Mouse (Mus musculus) bone marrow macrophage, adult 2 months (primary cell): ENCODE measurements at regions not wholly inside any gene's neighbourhood (a gene's known extent, or its start where the extent isn't known, plus 50 kb on each side); places are given as distances from the start of the nearest gene placed in this dataset.

ENCODE experiments used
- CTCF ChIP-seq: IDR thresholded peaks from 2 replicates; pipeline ENCODE4 v1.5.1; 2012; ENCODE audit warnings: low read depth, mild to moderate bottlenecking, low read length, moderate library complexity
- POLR2A ChIP-seq: IDR thresholded peaks from 2 replicates; pipeline ENCODE4 v1.6.1; 2012; ENCODE audit warnings: mild to moderate bottlenecking, low read depth, low read length, borderline replicate concordance

DNA sequence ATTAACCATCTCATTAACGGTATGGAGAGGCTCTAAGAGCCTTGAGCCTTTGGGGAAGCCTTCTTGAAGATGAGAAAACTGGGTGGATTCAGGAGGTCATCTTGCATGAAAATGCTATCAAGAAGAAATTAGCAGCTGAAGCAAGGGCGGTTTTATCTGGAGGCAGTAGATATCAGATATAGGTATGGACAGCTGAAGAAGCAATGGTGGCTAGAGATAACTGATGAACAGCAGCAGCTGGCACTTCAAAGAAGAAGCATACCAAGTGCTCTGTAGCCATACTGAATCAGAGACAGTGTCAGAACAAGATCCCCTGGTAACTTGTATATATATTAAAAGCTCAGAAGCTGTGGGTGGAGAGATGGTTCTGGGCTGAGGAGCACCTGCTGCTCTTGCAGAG, 73.2 kb downstream of the P2ry1 start:
- no peak for TF ChIP-seq CTCF
- TF ChIP-seq POLR2A = no peak
